Mouse (Mus musculus) cortical plate, adult 2 months (tissue): ENCODE measurements at regions not wholly inside any gene's neighbourhood (a gene's known extent, or its start where the extent isn't known, plus 50 kb on each side); places are given as distances from the start of the nearest gene placed in this dataset.

ENCODE experiments used
- CTCF ChIP-seq: fragments of 200-500 bp; IDR thresholded peaks from 2 replicates; pipeline ENCODE4 v1.5.1; 2011; ENCODE audit warnings: mild to moderate bottlenecking, control low read depth, low read length; ENCODE audit not compliant: insufficient read depth; ENCODE audit errors: extremely low read depth
- POLR2A ChIP-seq: fragments of 200-500 bp; IDR thresholded peaks from 2 replicates; pipeline ENCODE4 v1.6.1; 2011; ENCODE audit warnings: mild to moderate bottlenecking, low read length, control low read depth; ENCODE audit not compliant: insufficient read depth; ENCODE audit errors: extremely low read depth

DNA sequence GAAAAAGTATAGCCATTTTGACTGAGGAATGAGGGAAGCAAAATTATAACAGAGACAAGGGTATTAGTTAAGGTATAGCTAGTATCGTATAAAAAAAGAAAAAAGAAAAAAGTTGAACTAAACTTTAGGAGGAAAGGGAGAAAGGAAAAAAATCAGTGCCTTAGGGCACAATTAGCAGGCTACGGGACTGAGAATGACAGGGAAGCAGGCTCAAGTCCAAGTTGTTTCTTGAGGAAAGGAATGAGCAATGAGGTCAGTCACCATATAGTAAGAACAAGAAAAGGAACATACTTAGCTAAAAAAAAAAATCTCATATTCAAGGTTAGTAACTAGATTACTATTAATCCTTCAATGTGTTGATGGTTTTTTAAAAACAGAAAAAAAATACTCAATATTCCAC, 1089.8 kb upstream of the Cited2 start:
- no peak for TF ChIP-seq CTCF
- TF ChIP-seq POLR2A: no peak
